Mouse (Mus musculus): ENCODE measurements at regions not wholly inside any gene's neighbourhood (a gene's known extent, or its start where the extent isn't known, plus 50 kb on each side); places are given as distances from the start of the nearest gene placed in this dataset.

- DNase-seq (ENCODE audit: low spot score in 2 of 2) = no peak
Observed at GRCm38 (mm10) chr3:149811036-149811435, 820.7 kb upstream of the Adgrl2 start.

- DNase-seq (ENCODE audit: low spot score in 2 of 2) = no peak
Observed at GRCm38 (mm10) chr3:149805345-149805744, 815.0 kb upstream of the Adgrl2 start.

GRCm38 (mm10) chr3:149796123-149796522, 805.8 kb upstream of the Adgrl2 start:
- no peak for DNase-seq (ENCODE audit: low spot score in 2 of 2)

DNA sequence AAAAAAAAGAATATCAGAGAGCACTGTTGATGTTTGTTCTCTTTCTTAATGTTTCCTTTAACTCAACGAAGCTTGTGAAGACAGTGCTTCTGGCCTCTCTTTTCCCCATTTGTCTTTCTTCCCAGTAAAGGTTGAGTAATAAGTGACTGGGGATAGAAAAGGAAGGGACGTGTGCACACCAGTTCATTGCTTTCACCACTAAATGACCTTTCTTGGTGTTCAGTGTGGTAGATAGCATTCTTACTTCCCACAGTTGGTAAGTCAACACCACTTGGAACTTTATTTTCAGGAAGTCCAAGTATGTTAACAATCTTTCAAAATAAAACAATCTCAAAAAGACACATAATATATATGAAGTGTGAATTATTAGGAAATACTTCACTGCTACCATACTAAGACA, 801.2 kb upstream of the Adgrl2 start:
- no peak for DNase-seq (ENCODE audit: low spot score in 2 of 2)

- DNase-seq (ENCODE audit: low spot score in 2 of 2) = no peak
Observed at GRCm38 (mm10) chr3:149786096-149786495, 795.7 kb upstream of the Adgrl2 start.

DNA sequence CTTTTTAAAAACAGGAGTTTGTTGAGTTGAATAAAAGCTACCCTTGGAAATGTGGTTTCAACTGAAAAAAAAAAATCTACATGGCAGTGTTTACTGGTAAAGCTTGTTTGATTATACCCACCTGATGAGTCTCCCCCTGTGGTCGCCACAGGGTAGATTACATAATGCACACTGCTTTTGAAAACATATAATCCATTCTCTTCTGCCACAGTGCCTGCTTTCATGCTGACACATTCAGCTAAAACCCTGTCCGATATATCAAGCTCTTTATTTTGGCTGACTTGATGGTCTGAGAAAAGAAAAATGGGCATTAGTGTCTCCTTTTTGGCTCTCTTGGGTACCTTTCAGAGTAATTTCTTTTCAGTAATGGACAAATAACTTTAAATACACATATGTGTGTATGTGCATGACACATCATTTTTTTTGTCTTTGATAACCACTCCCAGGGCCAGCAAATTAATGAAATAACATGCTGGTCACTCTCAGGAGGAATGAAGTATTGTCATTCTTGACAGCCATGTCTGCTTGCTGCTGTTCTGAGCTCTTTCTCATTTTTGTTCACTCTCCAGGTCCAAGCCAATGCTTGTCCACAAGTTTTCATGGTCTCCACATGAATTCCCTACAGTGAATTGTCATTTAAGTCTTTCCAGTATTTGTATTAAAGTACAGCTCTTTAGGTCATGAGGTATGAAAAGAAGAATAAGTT, 793.7 kb upstream of the Adgrl2 start:
- DNase-seq (ENCODE audit: low spot score in 2 of 2) = no peak

- no peak for DNase-seq (ENCODE audit: low spot score in 2 of 2)
Observed at GRCm38 (mm10) chr3:149767847-149768421, 777.6 kb upstream of the Adgrl2 start.

- no peak for DNase-seq (ENCODE audit: low spot score in 2 of 2)
Observed at GRCm38 (mm10) chr3:149761245-149761644, 770.9 kb upstream of the Adgrl2 start.

DNA sequence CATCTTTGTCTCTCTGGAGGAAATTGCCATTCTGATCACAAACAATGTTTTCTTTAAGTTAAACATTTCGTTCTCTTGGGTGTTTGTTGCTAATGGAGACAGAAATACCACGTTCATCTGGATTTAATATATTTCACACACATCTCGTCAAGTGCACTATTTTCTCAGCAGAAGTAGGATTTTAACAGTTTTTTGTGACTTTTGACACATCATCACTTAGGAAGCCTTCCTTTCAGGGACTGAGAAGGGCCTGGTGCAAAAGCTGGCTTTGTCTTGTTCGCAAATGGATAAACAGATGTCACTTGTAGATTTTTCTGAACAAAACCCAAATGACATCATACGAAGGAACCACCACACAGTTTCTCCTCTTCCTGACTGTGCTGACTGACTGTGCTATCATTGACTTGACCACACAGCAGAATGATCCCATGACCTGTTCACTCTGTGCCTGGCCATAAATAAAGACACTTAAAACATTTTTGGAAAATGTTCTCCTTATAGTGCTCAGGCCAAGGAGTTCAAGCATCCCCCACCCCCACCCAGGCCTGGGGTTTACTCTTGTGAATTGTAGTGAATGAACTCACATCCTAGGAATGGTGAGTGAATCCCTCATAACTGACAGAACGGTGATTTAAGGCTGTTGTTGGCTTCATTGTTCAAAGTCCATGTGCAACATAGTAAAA, 767.7 kb upstream of the Adgrl2 start:
- no peak for DNase-seq (ENCODE audit: low spot score in 2 of 2)

GRCm38 (mm10) chr3:149736069-149736468, 745.7 kb upstream of the Adgrl2 start:
- no peak for DNase-seq (ENCODE audit: low spot score in 2 of 2)

DNA sequence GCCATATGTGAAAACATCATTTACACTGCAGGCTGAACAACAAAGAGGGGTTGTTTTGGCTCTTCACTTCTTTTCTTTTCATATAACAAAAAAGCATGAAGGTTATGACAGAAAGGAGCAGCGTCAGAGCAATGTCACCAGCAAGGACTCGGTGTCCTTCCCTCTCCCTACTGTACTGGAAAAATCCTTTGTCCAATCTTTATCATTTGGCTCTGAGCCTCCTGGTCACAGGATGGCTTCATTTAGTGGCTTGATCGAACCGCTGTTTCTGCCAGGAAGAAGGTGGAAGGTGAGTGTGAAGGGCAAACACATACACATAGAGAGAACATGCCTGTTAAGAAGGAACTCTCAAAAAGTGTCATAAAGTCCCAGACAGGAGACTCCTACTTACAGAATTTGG, 735.9 kb upstream of the Adgrl2 start:
- no peak for DNase-seq (ENCODE audit: low spot score in 2 of 2)

DNA sequence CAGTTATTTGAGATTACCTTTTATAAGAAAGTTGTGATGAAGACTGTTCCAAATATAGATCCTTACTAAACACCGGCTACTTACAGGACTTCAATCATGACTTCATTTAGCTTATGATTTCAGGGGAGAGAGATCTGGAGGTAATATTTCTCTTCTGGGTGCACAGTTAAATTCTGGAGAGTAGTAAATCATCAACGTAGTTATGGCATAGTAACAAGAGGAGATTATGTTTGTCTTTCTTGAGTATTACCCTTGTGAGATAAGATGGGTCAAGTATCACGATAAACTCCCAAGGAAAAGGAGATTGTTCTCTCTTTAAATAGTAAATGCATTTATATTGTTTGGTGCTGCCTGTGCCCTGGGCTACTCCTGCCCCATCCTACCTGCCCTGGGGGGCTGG, 734.5 kb upstream of the Adgrl2 start:
- DNase-seq (ENCODE audit: low spot score in 2 of 2) = no peak

DNA sequence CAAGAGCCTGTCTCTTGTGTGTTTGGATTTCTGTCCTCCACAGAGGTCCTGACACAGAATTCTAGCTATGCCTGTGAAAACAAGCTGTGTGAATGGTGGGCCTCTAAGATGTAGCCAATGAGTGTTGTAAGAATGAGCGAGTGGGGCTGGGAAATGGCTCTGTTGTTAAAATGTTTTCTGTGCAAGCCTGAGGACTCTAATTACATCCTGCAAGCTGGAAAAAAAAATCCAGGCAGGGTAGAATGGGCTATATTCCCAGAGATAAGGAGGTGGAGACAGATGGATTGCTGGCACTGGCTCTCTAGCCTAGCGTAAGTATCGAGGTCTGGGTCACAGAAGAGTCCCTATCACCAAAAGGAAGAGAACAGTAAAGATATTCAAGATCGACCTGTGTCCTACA, 731.5 kb upstream of the Adgrl2 start:
- DNase-seq (ENCODE audit: low spot score in 2 of 2) = no peak

- DNase-seq (ENCODE audit: low spot score in 2 of 2) = no peak
Observed at GRCm38 (mm10) chr3:149720306-149720705, 730.0 kb upstream of the Adgrl2 start.

GRCm38 (mm10) chr3:149705724-149706123, 715.4 kb upstream of the Adgrl2 start:
- peak in 1 of 2 experiments; percentile 40 for DNase-seq (ENCODE audit: low spot score in 2 of 2)

GRCm38 (mm10) chr3:149705322-149705721, 715.0 kb upstream of the Adgrl2 start:
- DNase-seq (ENCODE audit: low spot score in 2 of 2) = peak; percentile 20 to 21

DNA sequence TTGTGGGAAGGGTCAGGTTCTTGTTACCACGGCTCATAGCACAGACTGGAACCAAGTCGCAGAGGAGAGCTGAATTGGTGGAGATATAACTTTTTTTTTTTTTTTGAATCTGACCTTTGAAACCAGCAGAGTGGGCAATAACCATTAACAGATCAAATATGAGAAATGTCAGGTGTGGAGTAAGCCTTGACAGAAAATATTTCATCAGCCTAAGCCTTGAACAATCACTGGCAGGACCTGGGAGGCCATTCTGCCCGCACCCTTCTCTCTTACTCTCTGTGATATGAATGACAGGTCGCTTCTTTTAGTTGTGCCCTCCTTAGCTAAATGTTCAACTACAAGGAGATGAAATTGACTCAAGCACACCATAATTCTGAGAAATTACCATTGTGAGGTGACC, 714.1 kb upstream of the Adgrl2 start:
- DNase-seq (ENCODE audit: low spot score in 2 of 2) = no peak

GRCm38 (mm10) chr3:149683561-149683960, 693.2 kb upstream of the Adgrl2 start:
- DNase-seq (ENCODE audit: low spot score in 2 of 2) = no peak

DNA sequence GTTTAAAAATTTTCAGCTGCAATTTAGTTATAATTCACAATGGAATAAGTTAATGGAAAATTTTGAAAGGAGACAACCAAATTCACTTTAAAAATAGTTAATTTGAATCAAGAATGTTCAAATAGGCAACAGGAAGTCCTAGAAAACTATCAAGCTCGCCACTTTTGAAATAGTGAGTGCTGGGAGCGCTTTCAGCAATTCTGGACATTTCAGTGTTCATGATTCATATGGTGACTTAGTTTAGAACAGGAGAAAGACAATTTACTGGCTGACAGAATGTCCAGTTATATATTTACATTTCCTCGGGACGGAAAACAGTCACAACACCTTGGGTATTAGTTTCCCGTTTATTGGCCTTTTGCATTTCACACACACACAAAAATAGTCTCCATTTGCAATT, 691.9 kb upstream of the Adgrl2 start:
- no peak for DNase-seq (ENCODE audit: low spot score in 2 of 2)

GRCm38 (mm10) chr3:149673926-149674325, 683.6 kb upstream of the Adgrl2 start:
- DNase-seq (ENCODE audit: low spot score in 2 of 2) = no peak

GRCm38 (mm10) chr3:149664624-149665023, 674.3 kb upstream of the Adgrl2 start:
- no peak for DNase-seq (ENCODE audit: low spot score in 2 of 2)

- DNase-seq (ENCODE audit: low spot score in 2 of 2) = no peak
Observed at GRCm38 (mm10) chr3:149638324-149638723, 648.0 kb upstream of the Adgrl2 start.

GRCm38 (mm10) chr3:149626186-149626585, 635.8 kb upstream of the Adgrl2 start:
- DNase-seq (ENCODE audit: low spot score in 2 of 2) = no peak

All from frontal cortex, postnatal 36 days (tissue).